Mouse (Mus musculus) forebrain, embryonic 10.5 days (tissue): ENCODE measurements around the gene Aox3. TPM values are rescaled to one million over a fixed set of nuclear protein-coding genes. Genes with fewer than 3 reads are reported as not detected.

ENCODE experiments used
- DNase-seq: peaks from one replicate; pipeline ENCODE4 v3.0.0-alpha.2; 2017; ENCODE audit warnings: low spot score; ENCODE audit errors: extremely low spot score
- H3K27ac ChIP-seq: fragments of 300-500 bp; sonication (generic); 2 replicates; pipeline ENCODE4 v1.5.1; 2016; ENCODE audit warnings: mild to moderate bottlenecking
- H3K27me3 ChIP-seq: fragments of 300-500 bp; sonication (generic); 2 replicates; pipeline ENCODE4 v1.6.1; 2016; ENCODE audit warnings: mild to moderate bottlenecking; ENCODE audit not compliant: poor library complexity, severe bottlenecking
- H3K36me3 ChIP-seq: fragments of 300-500 bp; sonication (generic); replicated peaks from 2 replicates; pipeline ENCODE4 v1.6.1; 2016; ENCODE audit warnings: mild to moderate bottlenecking, moderate library complexity
- H3K4me1 ChIP-seq: fragments of 300-500 bp; sonication (generic); 2 replicates; pipeline ENCODE4 v1.6.1; 2016
- H3K4me3 ChIP-seq: fragments of 300-500 bp; sonication (generic); 2 replicates; pipeline ENCODE4 v1.5.1; 2016; ENCODE audit warnings: mild to moderate bottlenecking, moderate library complexity
- H3K9me3 ChIP-seq: fragments of 300-500 bp; sonication (generic); 2 replicates; pipeline ENCODE4 v1.6.1; 2016; ENCODE audit warnings: mild to moderate bottlenecking, moderate library complexity
- WGBS: fragments of 180-500 bp; shearing (Covaris S2); methylation state at CpG from one replicate; pipeline ENCODE4 v1.1.7; 2016; 5-methylcytosine and 5-hydroxymethylcytosine counted together
- polyA plus RNA-seq: library from polyadenylated mRNA; unstranded; fragments of >200 nt; fragmentation: Nextera tagmentation; extraction: Ambion mirVana; gene quantifications from 2 replicates; pipeline ENCODE4 v1.2.1, GENCODE M21; 2016

Aox3 gene
- polyA plus RNA-seq, 1 experiment from 2014 or later, result not detected

DNA sequence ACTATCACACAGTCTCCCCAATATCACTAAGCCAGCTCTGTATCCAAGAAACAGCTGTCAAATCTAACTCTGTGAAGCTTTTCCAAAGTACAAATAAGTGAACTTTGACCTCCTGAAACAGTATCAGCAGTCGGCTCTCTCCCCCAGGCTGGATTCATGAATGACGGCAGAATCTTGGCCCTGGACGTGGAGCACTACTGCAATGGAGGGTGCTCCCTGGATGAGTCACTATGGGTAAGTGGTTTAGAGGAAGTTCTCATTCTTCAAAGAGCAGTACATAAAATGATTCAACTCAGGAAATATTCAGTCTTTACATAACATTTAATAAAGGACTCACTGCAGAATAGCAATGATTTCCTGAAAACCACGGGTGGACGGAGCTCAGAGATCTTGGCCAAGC lies 31.6 kb upstream of the Aox3 start:
- Histone ChIP-seq H3K36me3 (no peaks in the 10 kb centered on the region), H3K4me1 (no peaks in the 10 kb centered on the region), H3K9me3 (no peaks in the 10 kb centered on the region), H3K4me3 (no peak overlapping the region), H3K27ac (no peak overlapping the region), H3K27me3 (no peaks in the 10 kb centered on the region)
- DNase-seq, result no peak
- 88% methylated on average over 5 of the region's 5 CpGs for WGBS

GRCm38 (mm10) chr1:58089316-58089715 lies 23.6 kb upstream of the Aox3 start:
- WGBS, result 73% methylated on average over 5 of the region's 5 CpGs
- Histone ChIP-seq H3K27ac (no peak overlapping the region), H3K36me3 (no peaks in the 10 kb centered on the region), H3K4me1 (no peaks in the 10 kb centered on the region), H3K9me3 (no peaks in the 10 kb centered on the region), H3K27me3 (no peaks in the 10 kb centered on the region), H3K4me3 (no peak overlapping the region)
- no peak for DNase-seq

DNA sequence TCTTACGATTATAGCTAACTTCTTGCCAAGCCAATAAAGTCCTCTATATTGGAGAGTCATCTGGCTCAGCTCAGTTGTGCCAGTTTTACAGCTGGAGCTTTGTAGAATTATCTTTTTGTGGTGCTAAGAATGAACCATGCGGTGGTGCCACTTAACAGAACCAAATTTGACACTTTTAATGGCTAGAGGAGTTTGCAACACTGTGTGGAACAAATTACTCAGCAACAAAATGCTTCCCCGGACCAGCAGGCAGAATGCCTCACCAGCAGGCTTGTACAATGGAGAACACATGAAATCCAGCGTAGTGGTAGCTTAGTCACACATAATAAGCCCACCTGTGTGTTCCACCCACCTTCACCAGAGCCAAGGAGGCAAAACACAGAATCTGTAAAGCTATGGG lies 22.7 kb upstream of the Aox3 start:
- no peaks in the 10 kb centered on the region for H3K9me3 ChIP-seq
- no peak overlapping the region for H3K27ac ChIP-seq
- H3K36me3 ChIP-seq, result no peaks in the 10 kb centered on the region
- no peak overlapping the region for H3K4me3 ChIP-seq
- DNase-seq, result no peak
- no peaks in the 10 kb centered on the region for H3K4me1 ChIP-seq
- WGBS, result 89% methylated on average over 4 of the region's 4 CpGs
- no peaks in the 10 kb centered on the region for H3K27me3 ChIP-seq

- H3K27me3 ChIP-seq, result no peaks in the 10 kb centered on the region
- H3K4me3 ChIP-seq, result no peak overlapping the region
- DNase-seq, result no peak
- no peaks in the 10 kb centered on the region for H3K4me1 ChIP-seq
- no peaks in the 10 kb centered on the region for H3K36me3 ChIP-seq
- H3K27ac ChIP-seq, result no peak overlapping the region
- no peaks in the 10 kb centered on the region for H3K9me3 ChIP-seq
- 78% methylated on average over 3 of the region's 3 CpGs for WGBS
These were observed 21.7 kb upstream of the Aox3 start for GRCm38 (mm10) chr1:58091213-58091612.

GRCm38 (mm10) chr1:58091992-58092560 lies 20.9 kb upstream of the Aox3 start:
- Histone ChIP-seq H3K27ac (no peak overlapping the region), H3K4me1 (no peaks in the 10 kb centered on the region), H3K36me3 (no peaks in the 10 kb centered on the region), H3K9me3 (no peaks in the 10 kb centered on the region), H3K4me3 (no peak overlapping the region), H3K27me3 (no peaks in the 10 kb centered on the region)
- 81% methylated on average over 2 of the region's 2 CpGs for WGBS
- DNase-seq, result no peak

- DNase-seq, result no peak
These were observed 15.6 kb upstream of the Aox3 start for GRCm38 (mm10) chr1:58097338-58097737.

DNA sequence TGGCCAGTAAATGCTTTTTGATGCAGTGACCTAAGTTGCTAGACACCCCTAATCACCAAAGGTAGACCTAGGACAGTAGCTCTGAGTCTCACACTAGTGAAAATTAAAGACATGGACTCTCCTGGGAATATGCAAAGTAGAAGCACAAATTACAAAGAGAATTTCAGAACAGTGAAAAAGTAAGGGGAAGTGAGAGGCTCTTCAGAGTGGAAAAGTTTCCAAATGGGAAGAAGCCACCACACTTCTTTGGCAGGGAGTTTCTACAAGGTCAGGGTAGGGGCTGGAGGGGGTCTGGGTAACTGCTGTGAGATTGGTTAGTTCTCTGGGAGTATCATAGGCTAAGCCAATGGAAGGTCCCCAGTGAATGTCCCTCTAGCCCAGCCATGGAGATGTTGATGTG lies 13.8 kb upstream of the Aox3 start:
- Histone ChIP-seq H3K4me3 (no peak overlapping the region), H3K27ac (no peak overlapping the region), H3K9me3 (no peaks in the 10 kb centered on the region), H3K4me1 (no peaks in the 10 kb centered on the region), H3K27me3 (no peaks in the 10 kb centered on the region), H3K36me3 (no peaks in the 10 kb centered on the region)
- DNase-seq, result no peak

More at GRCm38 (mm10) chr1:58097338-58097737, 15.6 kb upstream of the Aox3 start:
- Histone ChIP-seq H3K9me3 (no peaks in the 10 kb centered on the region), H3K4me3 (no peak overlapping the region), H3K36me3 (no peaks in the 10 kb centered on the region), H3K27me3 (no peaks in the 10 kb centered on the region), H3K27ac (no peak overlapping the region), H3K4me1 (no peaks in the 10 kb centered on the region)
- 94% methylated on average over 6 of the region's 6 CpGs for WGBS

- H3K27me3 ChIP-seq, result no peaks in the 10 kb centered on the region
- no peaks in the 10 kb centered on the region for H3K4me1 ChIP-seq
- no peaks in the 10 kb centered on the region for H3K9me3 ChIP-seq
- no peaks in the 10 kb centered on the region for H3K36me3 ChIP-seq
- no peak for DNase-seq
- H3K27ac ChIP-seq, result no peak overlapping the region
- WGBS, result 84% methylated on average over 2 of the region's 2 CpGs
- no peak overlapping the region for H3K4me3 ChIP-seq
These were observed 11.3 kb upstream of the Aox3 start for GRCm38 (mm10) chr1:58101531-58102146.

DNA sequence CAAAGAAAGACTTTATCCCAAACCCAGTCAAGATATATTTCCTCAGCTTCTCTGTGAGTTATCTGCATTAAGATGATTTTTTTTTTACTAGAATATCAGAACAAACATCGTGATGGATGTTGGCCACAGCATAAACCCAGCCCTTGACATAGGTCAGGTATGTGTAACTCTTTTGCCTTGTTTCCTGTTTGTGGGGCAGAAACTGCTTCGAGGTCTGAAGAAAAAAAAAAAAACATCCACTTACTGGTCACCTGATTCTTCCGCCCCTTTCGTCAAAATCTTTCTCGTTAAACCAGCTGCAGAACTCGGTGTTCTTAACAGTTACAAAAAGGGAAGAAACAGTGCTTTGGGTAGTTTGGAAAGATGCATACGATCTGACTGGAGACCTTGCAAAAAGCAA lies 10.4 kb upstream of the Aox3 start:
- Histone ChIP-seq H3K36me3 (no peaks in the 10 kb centered on the region), H3K27ac (no peak overlapping the region), H3K4me1 (no peaks in the 10 kb centered on the region), H3K9me3 (no peaks in the 10 kb centered on the region), H3K27me3 (no peaks in the 10 kb centered on the region), H3K4me3 (no peak overlapping the region)
- 83% methylated on average over 7 of the region's 7 CpGs for WGBS
- DNase-seq, result no peak

DNA sequence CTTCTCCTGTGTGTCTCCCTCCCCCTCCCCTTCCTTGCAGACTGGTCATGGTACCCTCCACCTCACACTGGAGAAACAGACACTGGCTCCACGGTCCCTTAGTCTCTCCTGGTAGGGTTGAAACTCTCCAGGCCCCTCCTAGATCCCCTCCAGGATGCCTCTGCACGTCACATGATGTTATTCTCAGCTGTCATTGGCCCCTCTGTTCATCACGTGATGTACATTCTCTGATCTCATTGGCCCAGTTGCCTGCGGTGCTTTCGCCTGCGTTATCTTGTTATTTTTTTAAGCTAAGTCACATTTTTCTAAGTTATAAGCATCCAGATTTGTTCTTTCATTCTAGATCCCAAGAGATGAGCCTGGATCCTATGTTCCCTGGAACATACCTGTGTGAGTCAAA lies 7.2 kb upstream of the Aox3 start:
- H3K4me1 ChIP-seq, result no peaks in the 10 kb centered on the region
- H3K9me3 ChIP-seq, result no peaks in the 10 kb centered on the region
- H3K27me3 ChIP-seq, result no peaks in the 10 kb centered on the region
- no peak overlapping the region for H3K4me3 ChIP-seq
- no peak for DNase-seq
- 89% methylated on average over 6 of the region's 6 CpGs for WGBS
- H3K27ac ChIP-seq, result no peak overlapping the region
- H3K36me3 ChIP-seq, result no peaks in the 10 kb centered on the region

DNA sequence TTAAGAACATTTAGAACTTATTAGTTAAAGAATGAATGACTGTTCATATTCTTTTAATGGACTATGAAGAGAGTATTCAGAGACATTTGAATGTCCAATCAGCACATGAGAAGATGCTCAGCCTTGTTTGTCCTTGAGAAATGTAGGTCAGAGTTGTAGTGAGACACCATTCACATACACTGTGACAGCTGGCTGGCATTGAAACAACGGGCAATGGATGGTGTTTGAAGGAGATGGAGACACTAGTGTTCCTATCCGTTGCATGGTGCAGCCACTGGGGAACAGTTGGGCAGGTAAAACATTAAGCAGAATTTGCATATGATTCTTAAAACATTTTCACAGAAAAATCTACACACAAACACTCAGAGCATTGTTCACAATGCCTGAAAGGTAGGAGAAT lies 5.9 kb upstream of the Aox3 start:
- no peaks in the 10 kb centered on the region for H3K9me3 ChIP-seq
- no peak for DNase-seq
- H3K4me3 ChIP-seq, result no peak overlapping the region
- no peaks in the 10 kb centered on the region for H3K27me3 ChIP-seq
- H3K27ac ChIP-seq, result no peak overlapping the region
- WGBS, result 95% methylated on average over 2 of the region's 2 CpGs
- H3K4me1 ChIP-seq, result no peaks in the 10 kb centered on the region
- no peaks in the 10 kb centered on the region for H3K36me3 ChIP-seq

DNA sequence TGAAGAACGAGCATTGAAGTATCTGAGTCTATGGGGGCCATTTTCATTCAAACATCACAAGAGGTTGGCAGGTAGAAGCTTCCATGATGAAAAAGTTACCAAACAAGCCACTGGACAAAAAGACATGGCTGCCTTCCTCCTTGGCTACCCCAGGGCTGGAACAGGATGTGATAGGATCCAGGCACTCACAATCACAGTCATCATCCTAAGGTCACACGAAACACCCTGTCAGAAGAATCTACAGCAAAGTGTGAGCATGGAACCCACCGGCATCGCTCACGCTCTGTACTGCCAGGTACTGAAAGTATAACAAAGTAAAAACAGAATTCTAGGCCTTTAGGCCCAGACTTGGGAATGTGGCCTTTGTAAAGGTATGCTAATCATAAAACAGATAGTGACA lies 2.7 kb upstream of the Aox3 start:
- Histone ChIP-seq H3K4me1 (no peaks in the 10 kb centered on the region), H3K36me3 (no peaks in the 10 kb centered on the region), H3K9me3 (no peaks in the 10 kb centered on the region), H3K27me3 (no peaks in the 10 kb centered on the region), H3K27ac (no peak overlapping the region), H3K4me3 (no peak overlapping the region)
- WGBS, result 92% methylated on average over 5 of the region's 5 CpGs
- no peak for DNase-seq

GRCm38 (mm10) chr1:58111315-58111714 lies 1.6 kb upstream of the Aox3 start:
- 87% methylated on average over 4 of the region's 4 CpGs for WGBS
- no peak for DNase-seq
- no peaks in the 10 kb centered on the region for H3K36me3 ChIP-seq
- H3K9me3 ChIP-seq, result no peaks in the 10 kb centered on the region
- no peaks in the 10 kb centered on the region for H3K27me3 ChIP-seq
- no peak overlapping the region for H3K4me3 ChIP-seq
- H3K4me1 ChIP-seq, result no peaks in the 10 kb centered on the region
- H3K27ac ChIP-seq, result no peak overlapping the region

GRCm38 (mm10) chr1:58113441-58113840 lies 511 bp downstream of the Aox3 start:
- DNase-seq, result no peak
- no peak overlapping the region for H3K27ac ChIP-seq
- H3K27me3 ChIP-seq, result no peaks in the 10 kb centered on the region
- no peak overlapping the region for H3K4me3 ChIP-seq
- peaks cover 9% of the 10 kb centered on the region; the same call in 1 of the 2 replicates for H3K4me1 ChIP-seq
- H3K36me3 ChIP-seq, result no peaks in the 10 kb centered on the region
- no peaks in the 10 kb centered on the region for H3K9me3 ChIP-seq
